In the genomic region with DNA sequence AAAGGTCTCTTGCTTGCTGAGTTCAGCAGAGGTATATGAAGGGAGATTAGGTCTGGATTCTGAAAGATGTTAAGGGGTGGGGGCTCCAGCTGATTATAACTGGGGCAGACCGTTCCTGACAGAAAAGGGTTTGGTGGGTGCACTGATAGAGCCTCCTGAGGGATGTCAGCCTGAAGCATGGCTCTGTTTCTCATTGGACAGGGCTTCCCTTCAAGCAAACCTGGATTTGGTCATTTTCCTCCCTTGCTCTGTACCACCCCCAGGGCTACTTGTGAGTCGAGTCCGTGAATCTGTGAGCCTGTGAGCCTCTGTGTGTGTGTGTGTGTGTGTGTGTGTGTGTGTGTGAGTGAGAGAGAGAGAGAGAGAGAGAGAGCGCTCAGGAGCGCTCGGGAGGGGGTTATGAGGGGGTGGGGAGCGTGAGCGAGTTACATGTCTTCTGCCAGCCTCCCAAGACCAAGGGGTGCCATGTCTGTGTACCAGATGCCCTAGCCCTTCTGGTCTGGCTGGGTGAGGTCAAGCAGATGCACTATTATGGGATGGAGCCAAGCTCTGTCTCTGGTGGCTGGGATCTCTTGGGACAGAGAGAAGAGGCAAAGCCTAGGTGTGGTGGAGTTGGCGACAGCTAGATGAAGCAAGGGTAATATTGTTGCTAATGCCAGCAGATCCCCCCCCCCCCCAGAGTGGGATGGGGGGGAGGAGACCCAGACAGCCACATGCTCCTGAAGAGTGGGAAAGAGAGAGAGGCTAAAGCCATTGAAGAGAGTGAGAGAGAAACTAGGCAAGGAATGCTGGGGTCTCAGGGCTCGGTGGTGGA, we compare ENCODE assay signal across 9 mouse cellular contexts. TPM values are rescaled to one million over a fixed set of nuclear protein-coding genes. Genes with fewer than 3 reads are reported as not detected.
DNase-seq lines count a peak whose midpoint lies in the region; ATAC-seq and TF ChIP-seq lines count a peak whose summit lies in the region.
"Had no signal": no experiment of that assay in that cellular context is flagged by ENCODE, and none has a peak within 500 bp of the region (broad histone marks: within the 10 kb centered on the region; RNA-seq: fewer than 3 reads in every experiment).

No protein-coding gene starts in this region.

- H3K27ac ChIP-seq in embryonic fibroblast, embryonic 13.5 days (ENCODE audit: insufficient read depth, low read length), result peak overlapping the region; percentile 72
- H3K27ac ChIP-seq in limb, embryonic 10.5 days, result peak overlapping the region; percentile 51
- H3K27ac ChIP-seq: liver, embryonic 13.5 days had no signal

- no peak for TF ChIP-seq CTCF in embryonic fibroblast, embryonic 13.5 days (IDR thresholded peaks at IDR 0.05; ENCODE audit: borderline replicate concordance, insufficient read depth, low read length)

- H3K27me3 ChIP-seq in limb, embryonic 10.5 days (ENCODE audit: low read depth, poor library complexity, severe bottlenecking), result no peaks in the 10 kb centered on the region

- TF ChIP-seq POLR2A in embryonic fibroblast, embryonic 13.5 days (IDR thresholded peaks at IDR 0.05; ENCODE audit: low read depth, low read length), result no peak

- H3K36me3 ChIP-seq in limb, embryonic 10.5 days, result peaks cover 30% of the 10 kb centered on the region
- H3K36me3 ChIP-seq: liver, embryonic 13.5 days had no signal

- peak; percentile 48 to 55 for DNase-seq in cerebellum, adult 18-20 months
- DNase-seq in 3T3-L1 (ENCODE audit: low read depth, low spot score), result peak; percentile 59
- no peak for DNase-seq in limb, embryonic 10.5 days (ENCODE audit: low spot score)
- DNase-seq in layer of hippocampus, postnatal 25 days (ENCODE audit: extremely low spot score in 1 of 2, low spot score in 1 of 2), result no peak
- DNase-seq: liver, embryonic 13.5 days had no signal

- no peaks in the 10 kb centered on the region for H3K9me3 ChIP-seq in limb, embryonic 10.5 days (replicated peaks)
- H3K9me3 ChIP-seq: liver, embryonic 13.5 days had no signal

- 28% methylated on average over 10 of the region's 10 CpGs for WGBS in limb, embryonic 10.5 days

- H3K4me1 ChIP-seq in embryonic fibroblast, embryonic 13.5 days (ENCODE audit: control insufficient read depth, insufficient read depth, low read length), result peaks cover 18% of the 10 kb centered on the region
- H3K4me1 ChIP-seq in limb, embryonic 10.5 days, result peaks cover 88% of the 10 kb centered on the region

- no peak overlapping the region for H3K4me3 ChIP-seq in embryonic fibroblast, embryonic 13.5 days (ENCODE audit: insufficient read depth, low read length)
- H3K4me3 ChIP-seq in limb, embryonic 10.5 days, result peak overlapping the region; percentile 98
- H3K4me3 ChIP-seq: liver, embryonic 13.5 days had no signal

- ATAC-seq in cerebellum, adult (ENCODE audit: insufficient number of reproducible peaks, low FRiP score, low TSS enrichment), result no peak
- ATAC-seq in monocyte, adult 5-6 weeks (replicated peaks; ENCODE audit: insufficient number of reproducible peaks, low FRiP score, low TSS enrichment, poor library complexity, severe bottlenecking), result no peak
- ATAC-seq in activated CD4-positive, CD25-positive, alpha-beta regulatory T cell, adult 4 months, result no peak

RNA-seq across cellular contexts. Expression of a gene that starts 4.0 kb away (rescaled TPM):
- polyA plus RNA-seq in embryonic fibroblast, embryonic 13.5 days (2011; ENCODE audit: insufficient read length, low read depth, missing spikeins), result 37.5 and 46.0 TPM in 2 replicates
- polyA plus RNA-seq in limb, embryonic 10.5 days (2016; fragmentation: Nextera tagmentation; extraction: Ambion mirVana), result 13.0 and 13.8 TPM in 2 replicates
- 2.8 to 13.7 TPM (median 3.3 TPM) in 3 replicates for total RNA-seq in monocyte, adult 5-6 weeks (2017)
- polyA plus RNA-seq in activated CD4-positive, CD25-positive, alpha-beta regulatory T cell, adult 4 months (2017; shearing (Covaris generic)), result 1 to 10 TPM; 2.1 TPM
- 100 to 1,000 TPM in 1 of 2 experiments, 10 to 100 TPM in 1; 96.9 to 109 TPM for total RNA-seq in layer of hippocampus, postnatal 25 days (2021)

RNA-seq across cellular contexts. Expression of a gene that starts 41.2 kb away (rescaled TPM):
- polyA plus RNA-seq in embryonic fibroblast, embryonic 13.5 days (2011; ENCODE audit: insufficient read length, low read depth, missing spikeins), result not detected in 2 replicates
- polyA plus RNA-seq in limb, embryonic 10.5 days (2016; fragmentation: Nextera tagmentation; extraction: Ambion mirVana), result 0.19 and 0.33 TPM in 2 replicates
- total RNA-seq in monocyte, adult 5-6 weeks (2017), result 266 TPM in 3 replicates
- 1 to 10 TPM; 4.2 TPM for polyA plus RNA-seq in activated CD4-positive, CD25-positive, alpha-beta regulatory T cell, adult 4 months (2017; shearing (Covaris generic))
- under 1 TPM; 0.07 to 0.14 TPM for total RNA-seq in layer of hippocampus, postnatal 25 days (2021)

Comparison
In these comparisons a context has a peak if more than half of its experiments do, and no peak if none do; other contexts are left out.
1. DNase-seq: peak in cerebellum, adult 18-20 months (2 of 2) and 3T3-L1 (single experiment); none in limb, embryonic 10.5 days (single experiment) and layer of hippocampus, postnatal 25 days (0 of 2).